Mouse (Mus musculus): Measurements from ENCODE around the gene Galr2. TPM values are rescaled to one million over a fixed set of nuclear protein-coding genes. Genes with fewer than 3 reads are reported as not detected.
A peak's percentile ranks its signal among the peaks of the same experiment; 100 is the strongest.

The Galr2 gene
- polyA plus RNA-seq, 1 experiment from 2014 or later = 0.47 TPM

- H3K27me3 ChIP-seq (replicated peaks) = no peaks in the 10 kb centered on the region
- 83% methylated on average over 12 of the region's 12 CpGs for WGBS
- H3K9ac ChIP-seq (replicated peaks) = no peak overlapping the region
- peaks cover 92% of the 10 kb centered on the region for H3K36me3 ChIP-seq
- H3K4me1 ChIP-seq = no peaks in the 10 kb centered on the region
- H3K4me2 ChIP-seq = no peak overlapping the region
- H3K4me3 ChIP-seq (replicated peaks) = no peak overlapping the region
- no peak for ATAC-seq (ENCODE audit: low FRiP score)
- no peak overlapping the region for H3K27ac ChIP-seq (replicated peaks)
- H3K9me3 ChIP-seq (replicated peaks) = no peaks in the 10 kb centered on the region
These were observed 12.9 kb downstream of the Galr2 start for GRCm38 (mm10) chr11:116293538-116294137.

DNA sequence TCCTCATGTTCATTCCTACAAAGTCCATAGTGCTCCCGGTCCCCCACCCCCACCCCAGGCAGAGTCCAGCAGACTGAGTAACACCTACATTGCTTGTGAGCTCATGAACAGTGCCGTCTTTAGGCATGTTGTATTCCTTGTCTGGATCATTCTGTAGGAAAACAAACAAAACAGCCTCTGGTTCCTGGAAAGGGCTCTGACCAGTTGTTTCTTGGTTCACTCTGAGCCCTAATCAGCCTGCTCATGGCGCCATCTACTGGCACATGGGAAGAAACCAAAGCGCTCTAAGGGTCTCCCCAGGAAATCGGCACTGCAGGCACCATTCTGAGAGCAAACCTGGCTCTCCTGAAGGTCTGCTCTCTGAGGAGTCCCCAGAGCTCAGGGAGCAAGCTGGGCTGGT, 13.6 kb downstream of the Galr2 start:
- no peak overlapping the region for H3K4me2 ChIP-seq
- no peak overlapping the region for H3K4me3 ChIP-seq (replicated peaks)
- ATAC-seq (ENCODE audit: low FRiP score) = no peak
- no peaks in the 10 kb centered on the region for H3K9me3 ChIP-seq (replicated peaks)
- H3K9ac ChIP-seq (replicated peaks) = no peak overlapping the region
- no peaks in the 10 kb centered on the region for H3K27me3 ChIP-seq (replicated peaks)
- 33% methylated on average over 5 of the region's 5 CpGs for WGBS
- H3K4me1 ChIP-seq = no peaks in the 10 kb centered on the region
- peaks cover 90% of the 10 kb centered on the region for H3K36me3 ChIP-seq
- no peak overlapping the region for H3K27ac ChIP-seq (replicated peaks)

DNA sequence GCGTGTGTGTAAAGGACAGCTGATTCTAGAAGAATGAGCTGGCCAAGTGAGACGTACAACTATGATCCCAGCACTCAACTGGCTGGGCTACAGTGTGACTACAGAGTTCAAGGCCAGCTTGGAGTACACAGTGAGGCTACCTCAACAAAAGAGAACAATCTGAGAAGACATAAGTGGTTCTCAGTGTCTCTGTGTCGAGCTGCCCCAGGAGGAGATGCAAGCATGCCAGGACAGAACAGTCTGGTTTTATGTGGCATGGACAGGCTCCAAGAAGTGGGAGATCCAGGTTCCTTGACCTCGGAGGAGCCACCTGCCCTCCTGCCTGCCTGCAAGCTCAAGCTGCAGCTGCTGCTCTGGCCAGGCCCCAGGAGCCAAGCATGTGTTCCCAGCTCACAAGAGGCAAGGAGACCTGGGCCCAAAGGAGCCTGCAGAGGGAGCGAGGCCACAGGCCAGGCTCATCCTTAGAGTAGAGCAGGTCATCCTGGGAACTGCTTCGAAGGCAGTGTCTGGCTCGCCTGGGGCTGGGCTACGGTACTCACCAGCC, 15.5 kb downstream of the Galr2 start:
- WGBS = 88% methylated on average over 8 of the region's 8 CpGs
- Histone ChIP-seq H3K4me2 (no peak overlapping the region), H3K9ac (replicated peaks) (no peak overlapping the region), H3K27ac (replicated peaks) (no peak overlapping the region), H3K4me3 (replicated peaks) (no peak overlapping the region), H3K27me3 (replicated peaks) (no peaks in the 10 kb centered on the region), H3K4me1 (no peaks in the 10 kb centered on the region), H3K9me3 (replicated peaks) (no peaks in the 10 kb centered on the region), H3K36me3 (peaks cover 90% of the 10 kb centered on the region)
- no peak for ATAC-seq (ENCODE audit: low FRiP score)

- H3K4me2 ChIP-seq = no peak overlapping the region
- peaks cover 90% of the 10 kb centered on the region for H3K36me3 ChIP-seq
- H3K9ac ChIP-seq (replicated peaks) = no peak overlapping the region
- H3K27ac ChIP-seq (replicated peaks) = no peak overlapping the region
- H3K4me1 ChIP-seq = no peaks in the 10 kb centered on the region
- no peaks in the 10 kb centered on the region for H3K9me3 ChIP-seq (replicated peaks)
- WGBS = 86% methylated on average over 3 of the region's 3 CpGs
- ATAC-seq (ENCODE audit: low FRiP score) = no peak
- H3K4me3 ChIP-seq (replicated peaks) = no peak overlapping the region
- no peaks in the 10 kb centered on the region for H3K27me3 ChIP-seq (replicated peaks)
These were observed 16.3 kb downstream of the Galr2 start for GRCm38 (mm10) chr11:116297017-116297416.

GRCm38 (mm10) chr11:116298221-116298620, 17.5 kb downstream of the Galr2 start:
- Histone ChIP-seq H3K9ac (replicated peaks) (no peak overlapping the region), H3K4me2 (no peak overlapping the region), H3K9me3 (replicated peaks) (no peaks in the 10 kb centered on the region), H3K4me3 (replicated peaks) (no peak overlapping the region), H3K27ac (replicated peaks) (no peak overlapping the region), H3K4me1 (no peaks in the 10 kb centered on the region), H3K36me3 (peaks cover 92% of the 10 kb centered on the region), H3K27me3 (replicated peaks) (no peaks in the 10 kb centered on the region)
- WGBS = 95% methylated on average over 11 of the region's 11 CpGs
- ATAC-seq (ENCODE audit: low FRiP score) = no peak

DNA sequence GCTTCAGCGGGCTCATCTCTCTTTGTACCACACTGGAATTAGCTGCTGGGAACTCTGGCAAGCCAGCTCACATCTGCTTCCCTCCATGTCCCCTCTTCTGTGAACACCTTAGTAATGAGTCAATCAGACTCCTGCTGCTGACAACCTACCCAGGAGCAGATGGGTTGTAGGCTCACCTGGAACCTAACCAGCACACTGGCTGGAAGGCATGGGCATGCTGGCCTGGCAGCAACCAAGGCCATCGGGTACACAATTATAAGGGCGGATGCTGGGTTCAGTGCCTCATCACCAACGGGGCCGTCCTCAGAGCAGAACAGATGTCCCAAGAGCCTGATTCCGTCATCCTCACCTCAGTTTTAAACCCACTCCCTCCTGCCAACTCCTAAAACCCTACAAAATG, 17.9 kb downstream of the Galr2 start:
- Histone ChIP-seq H3K4me2 (no peak overlapping the region), H3K9me3 (replicated peaks) (no peaks in the 10 kb centered on the region), H3K4me3 (replicated peaks) (no peak overlapping the region), H3K4me1 (no peaks in the 10 kb centered on the region), H3K36me3 (peaks cover 94% of the 10 kb centered on the region), H3K9ac (replicated peaks) (no peak overlapping the region), H3K27me3 (replicated peaks) (no peaks in the 10 kb centered on the region), H3K27ac (replicated peaks) (no peak overlapping the region)
- 94% methylated on average over 6 of the region's 6 CpGs for WGBS
- ATAC-seq (ENCODE audit: low FRiP score) = no peak

- Histone ChIP-seq H3K9me3 (replicated peaks) (no peaks in the 10 kb centered on the region), H3K27me3 (replicated peaks) (no peaks in the 10 kb centered on the region), H3K27ac (replicated peaks) (no peak overlapping the region), H3K4me1 (peaks cover 16% of the 10 kb centered on the region), H3K36me3 (peaks cover 48% of the 10 kb centered on the region), H3K9ac (replicated peaks) (peak overlapping the region; percentile 79), H3K4me3 (replicated peaks) (peak overlapping the region; percentile 73), H3K4me2 (peak overlapping the region; percentile 71)
- WGBS = 100% methylated on average over 2 of the region's 2 CpGs
- ATAC-seq (ENCODE audit: low FRiP score) = no peak
These were observed 24.7 kb downstream of the Galr2 start for GRCm38 (mm10) chr11:116305423-116305822.

- Histone ChIP-seq H3K27ac (replicated peaks) (peak overlapping the region; percentile 70), H3K9me3 (replicated peaks) (no peaks in the 10 kb centered on the region), H3K27me3 (replicated peaks) (no peaks in the 10 kb centered on the region), H3K4me2 (peak overlapping the region; percentile 71), H3K9ac (replicated peaks) (peak overlapping the region; percentile 79), H3K4me1 (peaks cover 21% of the 10 kb centered on the region), H3K36me3 (peaks cover 39% of the 10 kb centered on the region), H3K4me3 (replicated peaks) (peak overlapping the region; percentile 73)
- 2% methylated on average over 53 of the region's 53 CpGs for WGBS
- peak; percentile 94 for ATAC-seq (ENCODE audit: low FRiP score)
These were observed 25.6 kb downstream of the Galr2 start for GRCm38 (mm10) chr11:116306126-116306982.

DNA sequence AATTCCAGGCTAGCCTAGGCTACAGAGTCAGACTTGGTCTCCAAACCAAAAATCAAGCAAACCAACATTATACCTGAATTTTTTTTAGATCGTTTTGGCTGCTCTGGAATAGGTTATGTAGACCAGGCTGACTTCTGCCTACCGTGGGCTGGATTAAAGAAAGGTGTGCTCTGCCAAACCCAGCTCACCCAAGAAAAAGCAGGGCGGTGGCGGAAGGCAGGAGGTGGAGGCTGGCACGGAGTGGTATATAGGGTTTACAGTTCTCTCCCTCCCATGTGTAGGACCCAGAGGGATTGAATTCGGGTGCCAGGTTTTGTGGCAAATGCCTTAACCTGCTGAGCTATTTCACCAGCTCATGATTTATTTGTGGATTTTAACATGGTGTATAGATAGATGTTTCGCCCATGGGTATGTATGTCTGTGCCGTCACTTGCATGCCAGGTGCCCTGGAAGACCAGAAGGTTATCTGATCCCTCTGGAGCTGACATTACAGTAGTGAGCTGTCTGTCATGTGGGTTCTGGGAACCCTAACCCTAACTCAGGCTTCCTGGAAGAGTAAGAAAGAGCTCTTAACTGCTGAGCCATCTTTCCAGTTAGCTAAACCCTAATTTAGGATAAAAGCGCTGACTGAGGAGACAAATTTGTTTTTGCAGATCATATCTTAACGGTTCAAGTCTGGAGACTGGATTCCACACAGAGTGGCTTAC, 26.4 kb downstream of the Galr2 start, which contains the start of gene Exoc7:
TSS of gene Exoc7 (minus strand) at position 215 of the 707 bp plus-strand sequence.
- ATAC-seq (ENCODE audit: low FRiP score) = 0 out of 2 replicates have a peak, but pooled peaks have one; percentile 22
- peaks cover 22% of the 10 kb centered on the region for H3K4me1 ChIP-seq
- peak within 1 kb of the TSS; percentile 71 for H3K4me2 ChIP-seq
- H3K36me3 ChIP-seq = peaks cover 31% of the 10 kb centered on the region
- no peaks in the 10 kb centered on the region for H3K9me3 ChIP-seq (replicated peaks)
- 86% methylated on average over 10 of the region's 10 CpGs for WGBS
- peak within 1 kb of the TSS; percentile 73 for H3K4me3 ChIP-seq (replicated peaks)
- H3K27ac ChIP-seq (replicated peaks) = peak within 1 kb of the TSS; percentile 70
- peak within 1 kb of the TSS; percentile 79 for H3K9ac ChIP-seq (replicated peaks)
- H3K27me3 ChIP-seq (replicated peaks) = no peaks in the 10 kb centered on the region

DNA sequence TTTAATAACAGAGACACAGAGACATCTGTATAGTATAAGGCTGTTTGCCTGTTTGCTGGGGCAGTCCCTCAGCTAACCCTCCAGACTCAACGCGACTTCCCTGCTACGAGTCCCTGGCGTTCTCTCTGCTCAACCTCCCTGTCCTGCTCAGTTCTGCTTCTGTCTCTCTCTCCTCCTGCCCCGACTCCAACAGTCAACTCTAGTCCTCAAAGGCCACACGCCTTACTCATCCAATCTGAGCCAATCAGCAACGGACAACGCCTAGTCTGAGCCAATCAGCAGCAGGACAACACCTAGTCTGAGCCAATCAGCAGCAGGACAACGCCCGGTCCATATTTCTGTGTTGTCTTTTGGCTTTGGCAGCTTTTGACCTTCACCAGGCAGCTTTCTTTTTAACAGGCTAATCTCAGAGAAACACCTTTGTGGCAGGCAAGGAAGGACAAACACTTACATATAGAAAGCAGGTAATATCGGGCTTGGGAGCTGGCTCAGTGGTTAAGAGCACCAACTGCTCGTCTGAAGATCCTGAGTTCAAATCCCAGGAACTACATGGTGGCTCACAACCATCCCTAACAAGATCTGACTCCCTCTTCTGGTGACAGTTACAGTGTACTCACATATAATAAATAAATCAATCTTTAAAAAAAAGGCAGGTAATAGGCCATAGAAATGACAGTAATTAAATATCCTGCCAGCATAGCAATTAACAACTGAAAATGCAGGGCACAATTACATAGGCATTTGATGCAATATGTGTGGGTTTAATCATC, 27.2 kb downstream of the Galr2 start:
- Histone ChIP-seq H3K4me1 (peaks cover 22% of the 10 kb centered on the region), H3K4me3 (replicated peaks) (no peak overlapping the region), H3K27ac (replicated peaks) (no peak overlapping the region), H3K36me3 (peaks cover 23% of the 10 kb centered on the region), H3K27me3 (replicated peaks) (no peaks in the 10 kb centered on the region), H3K4me2 (no peak overlapping the region), H3K9ac (replicated peaks) (no peak overlapping the region), H3K9me3 (replicated peaks) (no peaks in the 10 kb centered on the region)
- 93% methylated on average over 12 of the region's 12 CpGs for WGBS
- ATAC-seq (ENCODE audit: low FRiP score) = no peak

GRCm38 (mm10) chr11:116309601-116310000, 28.9 kb downstream of the Galr2 start:
- 81% methylated on average over 3 of the region's 3 CpGs for WGBS
- no peaks in the 10 kb centered on the region for H3K9me3 ChIP-seq (replicated peaks)
- H3K4me1 ChIP-seq = peaks cover 22% of the 10 kb centered on the region
- peaks cover 6% of the 10 kb centered on the region for H3K36me3 ChIP-seq
- no peaks in the 10 kb centered on the region for H3K27me3 ChIP-seq (replicated peaks)
- H3K4me2 ChIP-seq = no peak overlapping the region
- ATAC-seq (ENCODE audit: low FRiP score) = no peak
- H3K4me3 ChIP-seq (replicated peaks) = no peak overlapping the region
- H3K27ac ChIP-seq (replicated peaks) = no peak overlapping the region
- H3K9ac ChIP-seq (replicated peaks) = no peak overlapping the region
